Mouse (Mus musculus) gastrocnemius, postnatal 4 days (tissue): ENCODE measurements around the gene Lcn4. TPM values are rescaled to one million over a fixed set of nuclear protein-coding genes. Genes with fewer than 3 reads are reported as not detected.

Source experiments
- DNase-seq, 2 experiments: peaks; one replicate each; pipeline ENCODE4 v3.0.0; 2021 to 2022; ENCODE audit warnings: low spot score in 2 of 2, mixed read lengths in 2 of 2
- total RNA-seq, 2 experiments: library from RNA; stranded (reverse); gene quantifications; 2 replicates each; pipeline ENCODE4 v1.2.3; 2021

Lcn4 gene
- total RNA-seq, 2 experiments from 2014 or later = not detected

DNA sequence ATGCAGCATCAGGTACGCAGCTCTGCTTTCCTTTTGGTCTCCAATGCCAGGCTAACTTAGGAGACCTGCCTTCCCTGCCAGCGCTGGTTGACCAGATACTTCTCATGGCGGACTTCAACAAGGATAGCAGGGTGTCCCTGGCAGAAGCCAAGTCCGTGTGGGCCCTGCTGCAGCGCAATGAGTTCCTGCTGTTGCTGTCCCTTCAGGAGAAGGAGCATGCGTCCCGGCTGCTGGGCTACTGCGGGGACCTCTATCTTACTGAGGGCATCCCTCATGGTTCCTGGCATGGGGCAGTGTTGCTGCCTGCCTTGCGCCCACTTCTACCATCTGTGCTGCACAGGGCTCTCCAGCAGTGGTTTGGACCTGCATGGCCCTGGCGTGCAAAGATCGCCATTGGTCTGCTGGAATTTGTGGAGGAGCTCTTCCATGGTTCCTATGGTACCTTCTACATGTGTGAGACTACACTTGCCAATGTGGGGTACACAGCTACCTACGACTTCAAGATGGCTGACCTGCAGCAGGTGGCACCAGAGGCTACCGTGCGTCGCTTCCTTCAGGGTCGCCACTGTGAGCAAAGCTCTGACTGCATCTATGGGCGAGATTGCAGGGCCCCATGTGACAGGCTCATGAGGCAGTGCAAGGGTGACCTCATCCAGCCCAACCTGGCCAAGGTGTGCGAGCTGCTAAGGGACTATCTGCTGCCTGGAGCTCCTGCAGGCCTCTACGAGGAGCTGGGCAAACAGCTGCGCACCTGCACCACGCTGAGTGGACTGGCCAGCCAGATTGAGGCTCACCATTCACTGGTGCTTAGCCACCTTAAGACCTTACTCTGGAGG is 35.4 kb downstream of the Lcn4 start:
- no peak for DNase-seq

- DNase-seq = no peak
Observed at GRCm38 (mm10) chr2:26634629-26635488, 36.2 kb downstream of the Lcn4 start.

GRCm38 (mm10) chr2:26633953-26634530 is 37.0 kb downstream of the Lcn4 start:
- no peak for DNase-seq

GRCm38 (mm10) chr2:26632541-26633395 is 38.3 kb downstream of the Lcn4 start:
- DNase-seq = no peak

DNA sequence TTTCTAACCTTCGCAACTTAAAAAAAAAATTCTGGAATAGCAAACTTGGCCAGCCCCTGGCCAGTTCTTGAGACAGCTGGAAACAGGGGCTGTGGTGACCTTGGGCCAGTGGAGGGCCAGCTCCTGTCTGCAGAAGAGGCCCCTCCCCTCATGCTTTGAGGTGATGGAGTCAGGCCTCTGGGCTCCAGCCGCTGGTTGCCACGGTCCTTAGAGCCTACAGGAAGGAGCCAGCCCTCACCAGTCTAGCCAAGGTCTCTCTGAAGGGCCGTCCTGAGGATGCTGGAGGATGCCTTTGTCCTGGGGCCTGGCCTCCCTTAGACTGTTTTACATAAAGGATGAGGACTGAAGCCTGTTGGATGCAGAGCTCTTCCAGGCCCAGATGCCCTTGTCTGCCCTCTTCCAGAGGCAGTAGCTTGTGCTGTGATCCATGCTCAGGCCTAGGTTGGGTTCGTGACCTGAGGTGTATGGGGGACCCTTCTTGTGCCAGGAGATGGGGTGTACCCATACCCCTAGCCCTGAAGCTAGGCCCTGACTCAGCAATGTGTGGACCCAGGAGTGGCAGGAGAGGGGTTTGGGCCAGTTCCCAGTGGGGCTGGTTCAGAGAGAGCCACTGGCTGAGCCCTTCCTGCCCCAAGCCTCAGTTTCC is 42.2 kb downstream of the Lcn4 start:
- peak in 1 of 2 experiments; percentile 18 for DNase-seq

- peak; percentile 47 to 72 for DNase-seq
Observed at GRCm38 (mm10) chr2:26627921-26628739, 43.0 kb downstream of the Lcn4 start, which contains the start of gene Fam69b. Fam69b (plus strand) TSS chr2:26628457.

- DNase-seq = no peak
Observed at GRCm38 (mm10) chr2:26626081-26626480, 45.0 kb downstream of the Lcn4 start.

- DNase-seq = no peak
Observed at GRCm38 (mm10) chr2:26625419-26625818, 45.7 kb downstream of the Lcn4 start.

DNA sequence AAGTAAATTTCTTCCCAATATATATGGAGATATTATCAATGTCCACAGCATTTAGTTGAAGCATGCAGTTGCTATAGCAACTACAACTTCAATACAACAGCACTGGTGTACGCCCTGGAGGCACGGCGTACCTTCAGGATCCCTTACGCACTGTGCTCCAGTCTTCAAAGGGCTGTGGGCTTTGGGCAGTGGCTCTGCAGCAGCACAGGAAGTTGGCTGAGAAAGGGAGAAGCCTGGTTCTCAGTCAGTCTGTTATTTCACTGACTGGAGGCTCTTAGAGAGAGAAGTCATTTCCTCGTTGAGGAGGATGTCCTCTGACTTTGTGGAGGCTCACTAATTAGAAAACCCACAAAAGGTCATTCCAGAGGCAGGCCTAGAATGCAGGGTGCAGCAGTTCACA is 48.1 kb downstream of the Lcn4 start:
- no peak for DNase-seq

- DNase-seq = no peak
Observed at GRCm38 (mm10) chr2:26621246-26621645, 49.8 kb downstream of the Lcn4 start.

DNA sequence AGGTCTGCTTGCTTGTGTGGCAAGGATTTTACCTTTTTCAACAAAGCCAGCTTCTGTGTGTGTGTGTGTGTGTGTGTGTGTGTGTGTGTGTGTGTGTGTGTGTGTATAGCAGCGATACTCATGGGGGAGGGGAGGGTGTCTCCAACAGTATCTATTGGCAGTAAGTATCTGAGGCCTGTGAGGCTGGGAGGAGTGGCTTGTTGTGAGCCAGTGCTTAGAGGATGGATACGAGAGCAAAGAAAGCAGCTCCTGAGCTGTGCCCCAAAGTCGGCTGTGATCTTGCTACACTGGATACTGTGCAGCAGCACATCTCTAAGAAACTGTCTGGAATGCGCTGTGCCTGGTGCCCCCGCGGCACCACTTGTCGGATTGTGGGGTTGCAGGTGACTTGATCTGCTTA is 53.2 kb downstream of the Lcn4 start:
- no peak for DNase-seq

Other genes starting within 250 kb of the Lcn4 start
- gene Sec16a, start 226.1 kb downstream of the Lcn4 start, total RNA-seq = 10 to 100 TPM; 40.9 to 45.4 TPM
- gene Notch1, start 154.6 kb downstream of the Lcn4 start, total RNA-seq = 10 to 100 TPM; 48.4 to 52.9 TPM
- 100 to 1,000 TPM; 132 to 141 TPM for gene Egfl7, start 91.3 kb downstream of the Lcn4 start, total RNA-seq
- gene Gm20532, start 84.6 kb downstream of the Lcn4 start, total RNA-seq = not detected
- gene Agpat2, start 66.9 kb downstream of the Lcn4 start, total RNA-seq = 10 to 100 TPM; 12.1 to 19.0 TPM
- 1 to 10 TPM; 2.6 to 4.0 TPM for gene Fam69b, start 42.8 kb downstream of the Lcn4 start, total RNA-seq
- not detected for gene Abo, start 193.7 kb upstream of the Lcn4 start, total RNA-seq
- gene Surf6, start 231.6 kb upstream of the Lcn4 start, total RNA-seq = 10 to 100 TPM; 15.7 to 17.6 TPM
- gene Med22, start 239.4 kb upstream of the Lcn4 start, total RNA-seq = 10 to 100 TPM; 30.6 to 34.7 TPM
- gene Rpl7a, start 239.5 kb upstream of the Lcn4 start, total RNA-seq = 100 to 1,000 TPM; 463 to 500 TPM
- 10 to 100 TPM; 15.5 to 17.8 TPM for gene Surf2, start 245.1 kb upstream of the Lcn4 start, total RNA-seq
- 10 to 100 TPM; 38.9 to 44.9 TPM for gene Surf1, start 245.2 kb upstream of the Lcn4 start, total RNA-seq